Mouse (Mus musculus): ENCODE measurements around the gene Dusp1.

DNA sequence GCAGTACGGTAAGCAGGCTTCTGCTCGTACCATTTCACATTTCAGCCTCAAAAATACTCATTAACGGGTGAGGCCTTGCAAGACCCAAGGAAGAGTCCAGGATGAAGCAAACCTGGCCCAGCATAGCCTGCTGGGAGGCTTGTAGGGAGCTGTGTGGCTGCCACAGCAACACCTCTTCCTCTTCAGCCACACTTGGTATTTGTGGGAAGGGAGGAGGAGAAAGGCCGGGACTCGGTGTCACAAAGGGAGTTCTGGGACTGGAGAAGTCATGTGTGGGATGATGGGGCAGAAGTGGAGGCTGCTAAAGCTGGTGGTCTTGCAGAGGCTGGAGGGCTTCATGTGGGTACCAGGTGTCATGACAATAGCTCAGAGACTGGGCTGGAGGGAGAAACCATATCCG is 39.6 kb upstream of the Dusp1 start:
- TF ChIP-seq POLR2A (IDR thresholded peaks at IDR 0.05; ENCODE audit: insufficient read depth, low read depth, low read length) (no peak), CTCF (IDR thresholded peaks at IDR 0.05) (no peak), EP300 (IDR thresholded peaks at IDR 0.05; ENCODE audit: insufficient read depth, low read depth, low read length) (no peak)

Measured in heart, adult 2 months (tissue).